Mouse (Mus musculus) B cell, adult 2 months (primary cell): ENCODE measurements around the gene Sync.
A peak's percentile ranks its signal among the peaks of the same experiment; 100 is the strongest.

ENCODE experiments used
- DNase-seq, 2 experiments: peaks; one replicate each; pipeline ENCODE4 v3.0.0; 2022

The Sync gene

GRCm38 (mm10) chr4:129263225-129264021 lies 24.0 kb upstream of the Sync start:
- peak; percentile 58 to 63 for DNase-seq

DNA sequence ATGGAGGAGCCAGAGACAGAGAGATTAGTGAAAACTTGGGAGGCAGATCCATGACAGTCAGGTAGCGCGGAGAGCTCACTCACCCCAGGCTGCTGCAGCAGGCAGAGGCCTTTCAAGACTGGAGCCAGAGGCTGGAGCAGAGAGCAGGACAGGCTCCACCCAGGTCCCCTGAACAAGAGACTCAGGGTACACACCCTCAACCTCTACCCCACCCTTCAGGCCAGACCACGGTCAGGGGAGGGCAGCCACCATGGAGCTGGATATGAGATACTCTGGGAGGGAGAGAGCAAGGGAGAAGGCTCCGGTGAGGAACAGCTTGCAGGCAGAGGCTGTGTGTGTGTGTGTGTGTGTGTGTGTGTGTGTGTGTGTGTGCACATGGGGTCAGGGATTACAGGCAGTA lies 21.2 kb upstream of the Sync start:
- no peak for DNase-seq

DNA sequence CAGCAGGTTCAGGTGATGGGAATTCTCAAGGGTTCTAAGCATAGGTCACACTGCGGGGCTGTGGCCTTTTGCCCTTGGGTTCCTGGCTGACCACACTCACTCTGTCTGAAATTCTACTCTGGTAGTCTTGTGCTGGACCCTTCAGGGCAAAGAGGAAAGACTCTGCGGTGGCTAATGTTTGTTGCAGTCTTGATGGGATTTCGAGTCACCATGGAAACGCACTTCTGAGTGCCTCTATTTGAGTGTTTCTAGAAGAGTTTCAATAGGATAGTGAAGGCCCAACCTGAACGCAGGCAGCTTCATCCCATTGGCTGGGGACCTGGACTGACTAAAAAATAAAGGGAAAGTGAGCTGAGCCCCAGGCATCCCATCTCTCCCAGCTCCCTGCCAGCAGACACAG lies 20.6 kb upstream of the Sync start:
- no peak for DNase-seq

DNA sequence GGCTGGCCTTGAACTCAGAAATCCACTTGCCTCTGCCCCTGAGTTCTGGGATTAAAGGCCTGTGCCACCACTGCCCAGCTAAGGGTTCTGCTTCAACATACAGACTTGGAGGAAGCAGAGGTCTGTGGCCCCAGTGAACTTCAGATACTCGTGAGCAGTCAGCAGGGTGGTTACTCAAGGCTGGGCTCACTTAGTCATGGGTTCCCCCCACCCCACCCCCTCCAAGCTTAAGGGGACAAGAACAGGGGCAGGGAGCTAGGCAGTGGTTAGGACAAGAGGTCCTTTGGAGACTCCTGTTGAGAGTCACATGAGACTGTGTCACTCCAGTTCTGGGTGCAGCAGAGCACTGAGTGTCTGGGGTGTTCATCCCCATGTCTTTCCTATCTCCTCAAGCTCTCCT lies 18.7 kb upstream of the Sync start:
- DNase-seq: no peak

- no peak for DNase-seq
These were observed 15.2 kb upstream of the Sync start for GRCm38 (mm10) chr4:129271991-129272755.

GRCm38 (mm10) chr4:129272756-129273046 lies 14.7 kb upstream of the Sync start:
- DNase-seq: no peak

GRCm38 (mm10) chr4:129276453-129276865 lies 11.0 kb upstream of the Sync start:
- DNase-seq: peak; percentile 98

GRCm38 (mm10) chr4:129282786-129283185 lies 4.6 kb upstream of the Sync start:
- DNase-seq: no peak

DNA sequence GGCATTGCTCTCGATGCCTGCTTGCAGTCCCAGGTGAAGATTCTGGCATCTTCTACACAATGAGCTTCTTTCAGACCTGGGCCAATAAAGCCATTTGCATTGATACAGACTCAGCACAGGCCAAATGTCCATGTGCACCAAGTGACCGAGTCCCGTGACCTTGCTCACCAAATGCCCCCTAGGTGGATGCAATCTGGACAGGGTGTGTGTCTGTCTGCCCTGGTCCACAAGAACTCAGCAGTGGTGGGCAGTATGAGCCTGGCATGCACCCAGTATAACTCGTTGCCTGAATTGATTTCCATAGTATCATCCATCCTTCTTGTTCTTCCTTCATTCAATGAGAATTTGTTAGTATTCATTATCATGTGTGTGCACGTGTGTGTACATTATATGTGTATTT lies 4.2 kb upstream of the Sync start:
- no peak for DNase-seq

DNA sequence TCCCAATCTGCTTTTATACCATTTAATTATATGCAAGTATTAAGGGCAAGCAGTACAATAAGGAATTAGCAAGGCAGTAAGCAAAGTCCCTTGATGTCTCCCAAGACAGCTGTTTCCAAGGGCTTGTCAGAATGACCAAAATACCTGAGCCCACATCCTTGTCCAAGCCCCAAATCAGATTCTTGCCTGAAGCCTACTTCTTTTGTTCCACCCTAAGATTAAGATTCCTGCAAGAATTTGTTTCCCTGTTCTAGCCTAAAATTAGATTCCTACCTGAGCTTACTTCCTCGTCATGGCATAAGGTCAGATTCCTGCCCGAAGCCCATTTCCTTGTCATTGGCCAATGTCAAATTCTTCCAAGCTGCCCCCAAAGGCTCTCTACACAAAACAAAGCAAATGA lies 2.7 kb upstream of the Sync start:
- DNase-seq: no peak

- peak; percentile 32 to 38 for DNase-seq
These were observed 1.3 kb upstream of the Sync start for GRCm38 (mm10) chr4:129286001-129286682.

DNA sequence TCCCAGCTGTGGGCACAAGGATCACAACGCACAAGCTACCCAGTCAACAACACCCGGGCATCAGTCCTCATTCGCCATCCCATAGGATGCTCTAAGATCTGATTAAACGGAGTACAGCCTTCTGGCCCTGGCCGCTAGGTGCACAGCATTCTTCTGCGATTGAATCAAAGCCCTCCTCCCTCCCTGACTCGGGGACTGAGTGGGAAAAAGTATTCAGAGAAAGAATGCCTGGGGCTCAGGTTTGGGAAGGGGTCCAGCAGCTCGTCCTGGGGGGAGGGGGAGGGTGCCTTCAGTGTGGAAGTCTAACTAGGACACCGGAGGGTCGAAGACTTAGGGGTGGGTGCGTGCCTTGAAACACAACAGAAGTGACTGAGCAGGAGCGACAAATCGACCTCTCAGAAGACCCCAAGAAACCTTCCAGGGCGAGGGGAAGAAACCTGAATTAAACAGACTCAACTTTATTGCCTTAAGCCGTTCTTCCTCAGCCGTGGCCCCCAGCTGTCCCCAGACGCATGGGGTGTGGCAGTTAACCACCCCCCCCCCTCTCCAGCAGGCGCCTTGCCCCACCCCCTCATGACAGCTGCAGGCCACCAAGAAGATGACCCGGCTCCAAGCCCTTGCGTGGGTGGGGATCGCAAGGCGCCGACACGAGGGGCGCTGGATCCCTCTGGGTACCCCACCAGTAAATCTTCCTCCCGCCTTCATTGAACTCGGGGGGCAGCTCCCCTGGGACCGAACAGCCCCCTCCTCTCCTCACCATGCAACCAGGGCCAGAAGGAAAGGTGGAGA lies 540 bp upstream of the Sync start:
- DNase-seq: peak in 1 of 2 experiments; percentile 23

GRCm38 (mm10) chr4:129288067-129288466 lies 650 bp downstream of the Sync start:
- no peak for DNase-seq

GRCm38 (mm10) chr4:129289671-129290070 lies 2.3 kb downstream of the Sync start:
- no peak for DNase-seq

- DNase-seq: no peak
These were observed 5.4 kb downstream of the Sync start for GRCm38 (mm10) chr4:129292831-129293230.

GRCm38 (mm10) chr4:129293702-129294101 lies 6.3 kb downstream of the Sync start:
- no peak for DNase-seq

DNA sequence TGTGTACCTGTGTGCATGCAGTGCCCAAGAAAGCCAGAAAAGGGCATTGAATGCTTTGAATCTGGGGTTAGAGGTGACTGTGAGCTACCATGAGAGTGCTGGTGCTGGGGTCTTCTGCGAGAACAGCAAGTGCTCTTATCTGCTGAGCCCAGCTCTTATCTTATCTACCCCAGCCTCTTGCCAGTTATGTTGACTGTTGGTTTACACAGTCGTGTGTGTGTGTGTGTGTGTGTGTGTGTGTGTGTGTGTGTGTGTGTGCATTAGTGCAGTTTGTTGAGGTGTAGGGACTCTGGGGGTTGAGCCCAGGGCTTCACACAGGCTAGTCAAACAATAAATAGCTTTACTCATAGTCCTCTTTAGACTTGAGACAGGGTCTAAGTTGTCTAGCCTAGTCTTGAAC lies 7.8 kb downstream of the Sync start:
- no peak for DNase-seq

GRCm38 (mm10) chr4:129296066-129296465 lies 8.6 kb downstream of the Sync start:
- no peak for DNase-seq

DNA sequence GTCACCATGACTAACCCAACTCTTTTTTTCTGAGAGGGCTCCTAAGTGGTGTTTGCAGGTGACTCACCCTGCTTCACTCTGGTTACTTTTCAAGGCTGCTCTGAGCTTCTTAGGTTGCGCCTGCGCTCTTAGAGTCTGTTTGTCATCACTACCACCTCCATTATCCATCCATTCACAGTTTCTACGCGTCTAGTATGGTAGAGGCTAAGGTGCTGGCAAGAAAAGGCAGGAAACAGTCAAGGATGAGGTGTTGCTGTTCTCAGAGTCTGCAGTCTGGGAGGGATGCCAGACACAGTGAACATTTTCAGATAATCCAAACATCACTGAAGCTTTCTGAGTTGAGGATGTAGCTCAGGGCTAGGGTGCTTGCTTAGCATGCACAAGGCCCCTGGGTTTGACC lies 10.3 kb downstream of the Sync start:
- no peak for DNase-seq

GRCm38 (mm10) chr4:129299121-129299520 lies 11.7 kb downstream of the Sync start:
- DNase-seq: no peak

DNA sequence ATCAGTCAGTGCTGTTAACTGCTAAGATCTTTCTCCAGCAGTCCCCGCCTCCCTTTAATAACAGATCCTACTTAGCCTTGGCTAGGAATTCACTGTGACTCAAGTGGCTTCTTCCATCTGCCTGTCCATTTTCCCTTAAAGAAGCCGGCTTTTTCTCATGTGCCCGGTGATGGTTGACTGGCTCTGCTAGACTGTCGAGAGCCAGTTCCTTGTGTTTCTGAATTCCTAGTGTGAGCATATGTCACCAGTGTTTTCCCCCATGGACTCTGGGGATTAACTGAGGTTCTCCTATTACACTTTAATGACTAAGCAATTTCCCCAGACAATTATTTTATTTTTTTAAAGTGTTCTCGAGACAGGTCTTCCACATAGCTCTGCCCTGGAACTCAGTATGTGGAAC lies 16.0 kb downstream of the Sync start:
- no peak for DNase-seq

- DNase-seq: no peak
These were observed 16.4 kb downstream of the Sync start for GRCm38 (mm10) chr4:129303816-129304215.

- no peak for DNase-seq
These were observed 16.9 kb downstream of the Sync start for GRCm38 (mm10) chr4:129304306-129304705.
